Mouse (Mus musculus) urinary bladder, postnatal 25 days (tissue): ENCODE results near the gene Tlr13.
A peak's percentile ranks its signal among the peaks of the same experiment; 100 is the strongest.

Experiments used
- DNase-seq: peaks from one replicate; pipeline ENCODE4 v3.0.0; 2022; ENCODE audit warnings: low spot score

The Tlr13 gene

GRCm38 (mm10) chrX:106142936-106143335 is at the start of gene Tlr13:
Tlr13 (plus strand) TSS chrX:106143204.
- DNase-seq, result no peak

- no peak for DNase-seq
Observed at GRCm38 (mm10) chrX:106105464-106105863, 37.5 kb upstream of the Tlr13 start.

GRCm38 (mm10) chrX:106113881-106114280 is 29.1 kb upstream of the Tlr13 start:
- no peak for DNase-seq

GRCm38 (mm10) chrX:106114674-106115073 is 28.3 kb upstream of the Tlr13 start:
- no peak for DNase-seq

- DNase-seq, result no peak
Observed at GRCm38 (mm10) chrX:106122823-106123222, 20.2 kb upstream of the Tlr13 start.

- DNase-seq, result no peak
Observed at GRCm38 (mm10) chrX:106128283-106128682, 14.7 kb upstream of the Tlr13 start.

GRCm38 (mm10) chrX:106129877-106130276 is 13.1 kb upstream of the Tlr13 start:
- DNase-seq, result no peak

- DNase-seq, result no peak
Observed at GRCm38 (mm10) chrX:106134916-106135315, 8.1 kb upstream of the Tlr13 start.

GRCm38 (mm10) chrX:106135484-106135883 is 7.5 kb upstream of the Tlr13 start:
- no peak for DNase-seq

GRCm38 (mm10) chrX:106135916-106136575 is 7.0 kb upstream of the Tlr13 start:
- DNase-seq, result no peak

GRCm38 (mm10) chrX:106139309-106140070 is 3.5 kb upstream of the Tlr13 start:
- no peak for DNase-seq

GRCm38 (mm10) chrX:106148185-106148584 is 5.2 kb downstream of the Tlr13 start:
- no peak for DNase-seq

GRCm38 (mm10) chrX:106149460-106149859 is 6.5 kb downstream of the Tlr13 start:
- no peak for DNase-seq

- DNase-seq, result no peak
Observed at GRCm38 (mm10) chrX:106154180-106154586, 11.2 kb downstream of the Tlr13 start.

GRCm38 (mm10) chrX:106155892-106156291 is 12.9 kb downstream of the Tlr13 start:
- no peak for DNase-seq

GRCm38 (mm10) chrX:106163995-106164394 is 21.0 kb downstream of the Tlr13 start:
- no peak for DNase-seq

GRCm38 (mm10) chrX:106164555-106164954 is 21.6 kb downstream of the Tlr13 start:
- DNase-seq, result no peak

- DNase-seq, result no peak
Observed at GRCm38 (mm10) chrX:106165089-106165488, 22.1 kb downstream of the Tlr13 start.

- DNase-seq, result peak; percentile 50
Observed at GRCm38 (mm10) chrX:106171106-106171852, 28.3 kb downstream of the Tlr13 start.

- DNase-seq, result no peak
Observed at GRCm38 (mm10) chrX:106171853-106172154, 28.8 kb downstream of the Tlr13 start.

- no peak for DNase-seq
Observed at GRCm38 (mm10) chrX:106176331-106176730, 33.3 kb downstream of the Tlr13 start.

GRCm38 (mm10) chrX:106184279-106184678 is 41.3 kb downstream of the Tlr13 start:
- no peak for DNase-seq

GRCm38 (mm10) chrX:106185706-106186105 is 42.7 kb downstream of the Tlr13 start:
- no peak for DNase-seq
